ENCODE assay signal across 8 mouse cellular contexts in the genomic region with DNA sequence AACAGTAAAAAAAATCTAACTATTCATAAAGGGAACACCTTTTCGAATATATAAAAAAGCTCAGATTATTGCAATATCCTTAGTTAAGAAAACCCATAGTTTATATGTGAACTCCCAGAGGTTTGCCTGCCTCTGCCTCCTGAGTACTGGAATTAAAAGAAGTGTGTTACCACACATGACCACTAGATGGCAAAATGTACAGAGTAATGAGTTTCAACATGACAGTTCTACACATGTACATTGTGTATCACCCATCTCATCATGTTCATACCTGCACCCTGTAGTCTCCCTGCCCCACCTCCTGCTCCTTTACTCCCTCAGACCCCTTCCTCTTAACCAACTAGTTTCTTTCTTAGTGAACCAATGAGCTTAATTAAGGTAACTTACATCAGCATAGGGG. TPM values are rescaled to one million over a fixed set of nuclear protein-coding genes. Genes with fewer than 3 reads are reported as not detected.
DNase-seq lines count a peak whose midpoint lies in the region; ATAC-seq and TF ChIP-seq lines count a peak whose summit lies in the region.
"Had no signal": no experiment of that assay in that cellular context is flagged by ENCODE, and none has a peak within 500 bp of the region (broad histone marks: within the 10 kb centered on the region; RNA-seq: fewer than 3 reads in every experiment).

No protein-coding gene starts in this region.

- no peak overlapping the region for H3K27ac ChIP-seq in layer of hippocampus, adult 2 months
- H3K27ac ChIP-seq: stomach, embryonic 15.5 days had no signal

- DNase-seq in layer of hippocampus, adult 2 months (ENCODE audit: low spot score in 2 of 2): no peak
- DNase-seq in layer of hippocampus, adult 8-10 months (ENCODE audit: low spot score in 2 of 2): no peak
- DNase-seq in ES-CJ7 (ENCODE audit: low read depth, low spot score): peak; percentile 67
- peak; percentile 7 for DNase-seq in brain, adult 2 months (ENCODE audit: low read depth, low spot score)
- no peak for DNase-seq in urinary bladder, adult 2 months (ENCODE audit: low spot score)
- no peak for DNase-seq in gastrocnemius, postnatal 14 days

- TF ChIP-seq CTCF in layer of hippocampus, adult 2 months (conservative IDR thresholded peaks at IDR 0.05): peak; percentile 74

- ATAC-seq in megakaryocyte-erythroid progenitor cell, adult 5-6 weeks (replicated peaks; ENCODE audit: low FRiP score, low TSS enrichment, poor library complexity, severe bottlenecking): peak; percentile 72

- H3K4me3 ChIP-seq in layer of hippocampus, adult 2 months: no peak overlapping the region
- H3K4me3 ChIP-seq: stomach, embryonic 15.5 days had no signal

- intact Hi-C loops in gastrocnemius, postnatal 14 days (cut with DNase I; ENCODE audit: low total_unique reads): no loop called here

RNA-seq across cellular contexts. Expression of a gene that starts 12.0 kb away (rescaled TPM):
- not detected for total RNA-seq in layer of hippocampus, adult 2 months (2021)
- under 1 TPM in 1 of 4 experiments, not detected in 3; 0.07 TPM for total RNA-seq in layer of hippocampus, adult 8-10 months (2022)
- not detected in 2 replicates for total RNA-seq in megakaryocyte-erythroid progenitor cell, adult 5-6 weeks (2014; fragmentation: Nextera tagmentation)
- 0.09 TPM in 1 of 2 replicates, not detected in the other for total RNA-seq in megakaryocyte-erythroid progenitor cell, adult 5-6 weeks (2017)
- 0.10 and 0.12 TPM in 2 replicates for polyA plus RNA-seq in urinary bladder, adult 2 months (2012; rRNA removed)
- total RNA-seq in gastrocnemius, postnatal 14 days (2021): not detected

Comparison
In these comparisons a context has a peak if more than half of its experiments do, and no peak if none do; other contexts are left out.
1. DNase-seq: peak in ES-CJ7 (single experiment) and brain, adult 2 months (single experiment); none in layer of hippocampus, adult 2 months (0 of 2), layer of hippocampus, adult 8-10 months (0 of 2), urinary bladder, adult 2 months (single experiment) and gastrocnemius, postnatal 14 days (single experiment).